Mouse (Mus musculus) lung, postnatal 14 days (tissue): Measurements from ENCODE around the gene Dcst1.

Experiments used
- DNase-seq: peaks from one replicate; pipeline ENCODE4 v3.0.0; 2021

Dcst1 gene

DNA sequence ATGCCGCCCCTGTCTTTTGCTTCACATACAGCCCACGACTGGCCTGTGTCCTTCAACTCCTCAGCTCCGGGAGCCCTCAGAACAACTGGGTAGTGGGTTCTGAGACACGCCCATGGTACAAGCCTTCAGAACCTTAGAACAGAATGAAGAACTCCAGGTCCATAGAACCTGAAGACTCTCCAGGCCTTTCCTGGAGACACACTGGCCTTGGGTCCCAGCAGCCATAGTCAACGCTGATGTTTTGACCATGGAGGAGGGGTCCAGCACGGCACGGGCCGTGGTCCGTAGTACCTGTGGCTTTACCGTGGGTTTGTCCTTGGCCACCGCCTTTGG, at the start of gene Dcst1:
Gene Dcst1, minus strand, starts transcription at position 101 of the 333 bp plus-strand sequence.
- no peak for DNase-seq

DNA sequence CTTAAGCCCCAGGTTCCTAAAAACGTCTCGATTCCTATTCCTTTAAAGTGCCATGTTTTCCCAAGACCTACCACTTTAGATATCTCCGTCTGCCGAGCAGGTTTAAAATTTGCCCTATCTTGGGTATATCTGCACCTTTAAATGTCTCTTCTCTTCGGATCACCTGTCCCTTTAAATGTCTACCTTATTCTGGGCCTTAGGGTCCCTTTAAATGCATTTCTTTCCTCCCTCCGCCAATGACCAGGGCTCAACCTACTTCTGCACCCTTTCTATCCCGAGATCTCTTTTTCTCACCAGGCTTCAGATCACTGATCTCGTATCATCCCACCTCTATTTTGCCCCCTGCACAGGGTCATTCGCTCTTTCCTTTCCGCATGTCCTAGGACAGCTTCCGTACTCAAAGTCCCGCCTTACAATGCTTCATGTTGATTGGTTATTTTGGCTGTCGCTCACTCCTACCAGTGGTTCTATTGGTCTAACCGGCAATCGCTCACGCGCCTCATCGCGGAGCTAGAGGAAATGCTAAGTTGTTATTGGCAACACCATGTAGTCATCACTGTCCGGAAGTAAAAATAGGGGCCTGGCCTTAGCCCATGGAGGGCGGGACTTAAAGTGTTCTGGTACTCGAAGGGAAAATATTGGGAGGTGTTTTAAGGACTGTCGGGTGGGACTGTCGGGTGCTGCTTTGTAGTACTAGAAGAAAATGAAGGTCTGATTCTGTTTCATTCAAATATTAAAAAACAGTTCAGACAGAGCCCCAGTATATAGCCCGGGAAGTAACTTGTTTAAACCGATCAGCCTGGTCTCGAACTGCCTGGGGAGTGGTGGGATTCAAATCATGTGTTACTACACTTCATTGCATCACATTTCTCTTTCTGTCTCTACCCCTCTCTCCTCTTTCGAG, 46.7 kb upstream of the Dcst1 start, which contains the start of gene Flad1:
Gene Flad1, minus strand, starts transcription at position 381 of the 904 bp plus-strand sequence.
- peak; percentile 99 for DNase-seq

DNA sequence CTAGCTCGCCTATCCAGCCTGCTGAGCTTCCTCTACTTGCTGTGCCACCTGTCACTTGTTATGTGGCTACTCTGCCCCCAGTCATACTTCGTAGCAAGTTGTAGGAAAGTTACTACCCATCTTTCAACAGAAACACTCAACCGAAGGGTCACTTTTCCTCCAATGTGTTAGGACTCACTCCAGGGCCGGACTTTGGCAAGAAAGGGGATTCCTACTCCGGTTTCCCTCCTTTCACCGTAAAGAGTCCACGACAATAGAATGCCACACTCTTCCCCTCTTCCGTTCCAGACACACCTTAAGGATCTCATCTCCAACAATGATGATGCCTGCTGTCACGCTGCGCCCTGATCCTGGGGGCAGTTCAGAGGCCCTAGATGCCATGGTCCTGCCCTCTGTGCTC, 45.8 kb upstream of the Dcst1 start:
- DNase-seq, result no peak

- no peak for DNase-seq
Measured at GRCm38 (mm10) chr3:89409701-89410100, 44.6 kb upstream of the Dcst1 start.

GRCm38 (mm10) chr3:89408448-89408847, 43.4 kb upstream of the Dcst1 start:
- no peak for DNase-seq

DNA sequence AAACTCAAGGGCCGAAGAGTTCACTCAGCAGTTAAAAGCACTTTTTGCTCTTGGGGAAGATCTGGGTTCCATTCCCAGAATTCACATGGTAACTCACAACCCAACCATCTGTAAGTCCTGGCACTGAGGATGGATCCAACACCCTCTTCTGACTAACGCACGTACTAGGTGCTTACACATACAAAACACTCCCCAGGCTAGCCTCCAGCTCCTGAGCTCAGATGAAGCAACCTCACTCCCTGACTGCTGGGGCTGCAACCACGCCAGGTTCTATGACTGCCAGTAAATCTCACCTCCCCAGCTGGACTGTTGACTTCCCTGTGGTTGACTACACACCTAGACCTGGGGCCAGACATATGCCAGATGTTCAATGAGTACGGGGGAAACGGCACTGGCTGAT, 41.8 kb upstream of the Dcst1 start:
- no peak for DNase-seq

- no peak for DNase-seq
Measured at GRCm38 (mm10) chr3:89402693-89403092, 37.6 kb upstream of the Dcst1 start, which contains the start of gene Lenep. Gene Lenep, minus strand, starts transcription at chr3:89402793.

DNA sequence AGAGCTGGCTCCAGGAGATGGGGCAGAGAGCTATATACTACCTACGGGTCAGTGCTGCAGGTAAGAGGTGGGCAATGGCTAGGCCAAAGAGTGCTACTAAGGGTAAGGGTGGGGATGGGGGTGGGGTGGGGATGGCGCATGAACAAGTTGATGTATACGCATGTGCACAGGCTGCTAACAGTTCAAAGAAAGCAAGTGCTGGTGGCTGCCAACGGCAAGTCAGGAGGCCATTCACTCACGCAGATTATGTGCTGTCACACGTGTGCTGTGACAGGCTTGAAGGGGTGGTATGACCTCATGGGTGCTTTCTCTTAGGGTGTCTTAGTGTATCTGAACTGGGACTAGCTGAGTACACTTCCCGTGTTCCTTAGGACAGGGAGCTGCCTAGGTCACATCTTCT, 36.3 kb upstream of the Dcst1 start:
- DNase-seq, result no peak

DNA sequence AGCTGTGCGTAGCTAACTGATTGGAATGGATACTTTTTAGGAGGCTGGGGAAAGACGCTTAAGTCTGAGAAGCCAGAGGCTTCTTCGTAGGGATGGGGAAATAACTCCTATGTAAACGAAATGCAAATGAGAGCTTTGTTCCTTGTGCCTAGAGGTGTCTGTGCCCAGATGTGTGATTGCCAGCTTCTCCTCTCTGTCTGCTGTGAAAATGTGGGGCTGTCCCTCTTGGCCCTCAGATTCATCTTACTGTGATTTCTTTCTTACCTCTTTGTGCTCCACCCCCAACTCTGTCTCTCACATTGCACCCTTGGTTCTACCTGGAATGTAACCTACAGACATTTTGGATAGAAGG, 31.6 kb upstream of the Dcst1 start:
- no peak for DNase-seq

- DNase-seq, result peak; percentile 81
Measured at GRCm38 (mm10) chr3:89395806-89396653, 31.0 kb upstream of the Dcst1 start.

- no peak for DNase-seq
Measured at GRCm38 (mm10) chr3:89395419-89395805, 30.4 kb upstream of the Dcst1 start.

DNA sequence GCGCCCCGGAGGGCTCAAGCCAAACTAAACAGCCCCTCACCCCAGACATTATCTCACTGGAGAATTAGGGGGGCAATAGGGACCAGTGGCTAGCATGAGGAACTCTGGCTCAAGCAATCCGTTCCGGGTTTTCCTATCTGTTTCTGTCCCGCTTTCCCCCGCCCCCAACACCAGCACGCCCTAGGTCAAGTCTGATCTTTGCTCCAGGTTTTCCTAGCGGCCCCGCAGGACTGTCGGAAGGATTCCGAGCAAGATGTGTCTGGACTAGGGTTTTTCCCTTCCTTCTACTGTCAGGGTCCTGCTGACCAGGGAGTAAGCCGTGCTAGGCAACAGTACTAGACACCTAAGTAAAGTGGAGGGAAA, 29.8 kb upstream of the Dcst1 start:
- DNase-seq, result peak; percentile 83

GRCm38 (mm10) chr3:89394006-89394893, 29.2 kb upstream of the Dcst1 start, which contains the start of gene Zbtb7b:
Gene Zbtb7b, minus strand, starts transcription at chr3:89394776.
- peak; percentile 84 for DNase-seq

DNA sequence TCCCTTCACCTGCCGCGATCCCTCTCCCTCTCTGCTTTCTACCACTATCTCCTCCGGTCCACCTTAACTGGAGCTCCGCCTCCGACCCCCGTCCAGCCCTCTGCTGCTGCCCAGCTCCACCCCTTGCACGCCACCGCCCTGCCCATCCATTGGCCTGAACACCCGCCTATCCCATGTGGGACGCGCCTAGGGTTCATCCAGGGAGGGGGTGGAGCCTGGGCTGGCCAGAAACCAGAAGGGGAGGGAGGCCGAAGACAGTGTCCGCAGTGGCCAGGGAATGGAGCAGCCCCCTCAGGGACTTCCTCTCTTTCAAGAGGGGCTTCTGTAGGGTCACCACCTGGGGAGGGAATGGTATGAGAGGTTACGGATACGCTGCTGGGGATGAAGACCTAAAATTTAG, 28.6 kb upstream of the Dcst1 start:
- peak; percentile 98 for DNase-seq

DNA sequence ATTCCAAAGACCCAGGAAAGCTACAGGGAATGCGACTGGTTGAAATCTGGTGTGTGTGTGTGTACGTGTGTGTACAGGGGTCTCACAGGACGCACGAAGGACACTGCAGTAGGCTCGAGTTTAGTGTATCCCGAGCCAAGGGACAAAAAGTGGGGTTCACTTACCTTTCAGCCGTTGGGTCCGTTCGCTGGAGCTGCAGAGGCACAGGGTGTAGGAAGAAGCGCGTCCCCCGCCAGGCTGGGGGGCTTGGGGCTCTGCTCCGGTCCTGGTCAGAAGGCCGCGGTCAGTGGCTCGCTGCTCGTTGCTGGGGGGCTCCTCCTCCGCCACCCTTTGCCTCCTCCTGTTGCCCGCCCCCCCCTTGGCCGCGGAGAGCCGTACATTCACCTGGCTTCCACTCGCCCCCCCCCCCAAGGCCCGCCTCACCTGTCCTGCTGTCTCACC, 27.8 kb upstream of the Dcst1 start:
- peak; percentile 42 for DNase-seq

DNA sequence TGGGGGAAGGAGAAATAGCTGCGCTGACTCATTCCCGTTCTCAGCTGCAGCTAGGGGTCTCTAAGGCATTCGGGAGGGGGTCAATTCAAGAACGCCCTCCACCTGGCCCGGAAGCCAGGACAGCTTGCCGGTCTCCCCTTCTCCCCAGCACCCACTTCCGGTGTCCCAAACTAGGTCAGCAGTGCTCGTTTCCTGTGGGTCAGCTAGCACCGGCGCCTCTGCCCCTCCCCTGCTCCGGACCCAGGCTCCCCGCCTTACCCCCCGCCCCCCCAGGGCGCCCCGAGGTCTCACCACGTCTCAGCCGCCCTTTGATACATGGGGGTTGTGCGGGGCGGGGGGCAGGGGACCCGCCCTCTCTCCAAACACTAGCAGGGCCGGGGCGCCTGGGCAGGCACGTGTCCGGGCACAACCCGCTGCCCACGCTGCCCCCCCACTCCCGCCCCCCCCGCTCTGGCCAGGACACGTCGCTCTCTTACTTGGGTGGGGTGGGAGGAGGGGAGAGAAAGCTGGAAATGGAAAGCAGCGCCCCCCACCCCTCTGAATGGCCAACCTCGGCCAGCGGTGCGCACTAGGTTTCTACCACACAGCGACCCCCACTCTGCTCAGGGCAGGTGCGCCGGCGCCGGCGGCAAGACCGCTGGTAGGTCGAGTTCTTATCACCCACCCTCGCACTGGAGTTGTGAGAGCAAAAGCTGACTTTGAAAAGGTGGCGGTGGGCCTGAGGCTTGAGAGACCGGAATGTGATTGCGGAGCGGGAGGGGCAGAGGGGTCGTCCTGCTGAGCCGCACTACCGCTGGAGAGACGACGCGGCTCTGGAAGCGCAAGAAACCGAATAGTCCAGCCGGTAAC, 26.8 kb upstream of the Dcst1 start:
- DNase-seq, result peak; percentile 58

DNA sequence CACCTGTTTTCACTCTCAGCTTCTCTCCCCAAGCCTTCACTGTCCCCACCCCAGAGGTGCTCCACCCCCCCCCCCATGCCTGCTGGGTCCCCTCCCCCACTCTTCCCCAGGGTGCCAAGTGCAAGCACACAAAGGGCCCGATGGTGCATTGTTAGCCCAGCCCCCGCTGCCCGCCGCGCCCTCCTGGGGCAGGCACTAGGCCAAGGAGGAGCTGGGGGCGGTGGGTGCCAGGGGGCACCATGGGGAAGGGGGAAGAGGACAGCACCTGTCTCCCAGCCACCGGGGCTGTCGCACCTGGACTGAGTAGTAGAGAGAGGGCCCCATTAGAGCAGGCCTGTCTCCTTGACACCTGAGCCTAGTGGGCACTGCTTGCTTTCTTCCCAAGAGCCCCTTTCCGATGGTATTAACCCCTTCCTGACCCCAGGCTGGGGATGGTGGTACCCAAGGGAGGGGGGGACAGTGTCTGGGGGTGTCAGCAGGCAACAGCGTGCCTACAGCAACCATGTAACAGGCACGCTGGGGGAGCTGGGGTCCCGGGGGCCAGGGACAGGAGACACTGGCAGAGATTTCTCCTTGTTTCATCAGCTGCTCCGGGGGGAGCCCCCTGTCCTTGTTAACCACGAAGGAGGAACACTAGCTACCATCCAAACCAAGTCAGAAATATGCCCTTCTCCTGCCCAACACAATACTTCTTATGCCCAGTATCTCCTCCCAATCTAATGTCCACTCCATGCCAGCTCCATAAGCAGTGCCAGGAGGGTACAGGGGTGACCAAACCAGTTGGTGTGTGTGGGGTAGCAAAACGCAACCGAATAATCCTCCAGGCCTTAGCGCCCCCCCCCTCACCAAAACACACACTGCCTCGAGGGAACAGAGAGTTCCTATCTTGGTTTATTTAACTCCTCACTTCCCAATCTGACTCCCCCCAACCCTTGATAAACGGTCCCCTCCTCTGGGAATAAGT, 25.9 kb upstream of the Dcst1 start:
- DNase-seq, result no peak

DNA sequence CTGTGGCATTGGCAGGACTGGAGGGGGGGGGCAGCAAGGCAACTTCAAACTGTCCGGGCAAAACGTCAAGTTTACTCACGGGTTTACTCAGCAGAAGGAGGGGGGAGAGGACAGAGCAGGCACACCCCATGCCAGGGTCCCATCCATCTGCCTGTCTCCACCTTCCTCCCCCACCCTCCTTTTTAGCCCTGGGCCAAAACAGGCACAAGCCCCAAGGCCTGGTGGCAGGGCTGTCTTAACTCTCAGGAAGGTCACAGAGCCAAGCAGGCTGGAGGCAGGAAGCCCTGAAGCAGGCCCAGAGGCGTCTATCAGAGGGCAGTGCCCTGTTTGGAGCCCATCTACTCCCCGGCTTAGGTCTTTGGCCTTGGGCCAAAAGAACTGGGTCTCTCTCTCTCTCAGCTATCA, 25.1 kb upstream of the Dcst1 start:
- no peak for DNase-seq

DNA sequence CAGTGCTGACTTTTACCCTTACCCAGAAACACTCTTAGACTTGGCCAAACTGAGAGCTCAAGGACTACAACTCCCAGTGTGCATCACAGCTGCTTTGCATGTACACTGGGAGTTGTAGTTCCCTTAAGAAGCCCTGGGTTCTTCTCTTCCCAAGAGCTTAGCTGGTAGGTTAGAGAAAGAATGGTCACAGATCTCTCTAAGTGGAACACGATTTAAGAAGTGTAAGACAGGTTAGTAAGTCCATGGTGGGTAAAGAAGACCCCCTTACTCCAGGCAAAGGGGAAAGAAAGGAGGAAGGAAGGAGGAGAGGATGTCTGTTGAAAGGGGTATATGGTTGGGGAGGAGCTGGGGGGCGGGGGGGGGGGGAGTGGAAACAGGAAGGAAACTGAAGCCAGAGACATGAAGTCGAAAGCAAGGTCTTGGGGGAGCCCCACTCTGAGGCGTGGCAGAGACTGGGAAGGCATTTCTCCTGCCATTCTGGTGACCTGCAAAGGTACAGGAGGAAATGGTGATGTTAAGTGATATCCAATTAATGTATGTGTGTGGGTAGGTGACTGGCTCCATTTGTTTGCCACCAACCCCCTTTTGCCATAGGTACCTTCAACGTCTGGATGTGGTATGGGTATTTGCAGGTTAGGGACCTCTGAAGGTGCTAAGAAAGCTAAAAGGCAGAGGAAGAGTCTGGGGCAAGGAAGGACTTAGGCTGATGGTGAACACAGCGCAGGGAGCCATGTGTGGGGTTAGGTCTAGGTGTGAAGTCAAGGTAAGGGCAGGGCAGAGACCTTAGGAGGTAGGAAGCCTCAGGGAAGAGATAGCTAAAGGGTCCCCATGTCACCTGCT, 24.1 kb upstream of the Dcst1 start:
- DNase-seq, result no peak
